Mouse (Mus musculus): Measurements from ENCODE around the gene Fam214b.
A peak's percentile ranks its signal among the peaks of the same experiment; 100 is the strongest.

Fam214b gene

DNA sequence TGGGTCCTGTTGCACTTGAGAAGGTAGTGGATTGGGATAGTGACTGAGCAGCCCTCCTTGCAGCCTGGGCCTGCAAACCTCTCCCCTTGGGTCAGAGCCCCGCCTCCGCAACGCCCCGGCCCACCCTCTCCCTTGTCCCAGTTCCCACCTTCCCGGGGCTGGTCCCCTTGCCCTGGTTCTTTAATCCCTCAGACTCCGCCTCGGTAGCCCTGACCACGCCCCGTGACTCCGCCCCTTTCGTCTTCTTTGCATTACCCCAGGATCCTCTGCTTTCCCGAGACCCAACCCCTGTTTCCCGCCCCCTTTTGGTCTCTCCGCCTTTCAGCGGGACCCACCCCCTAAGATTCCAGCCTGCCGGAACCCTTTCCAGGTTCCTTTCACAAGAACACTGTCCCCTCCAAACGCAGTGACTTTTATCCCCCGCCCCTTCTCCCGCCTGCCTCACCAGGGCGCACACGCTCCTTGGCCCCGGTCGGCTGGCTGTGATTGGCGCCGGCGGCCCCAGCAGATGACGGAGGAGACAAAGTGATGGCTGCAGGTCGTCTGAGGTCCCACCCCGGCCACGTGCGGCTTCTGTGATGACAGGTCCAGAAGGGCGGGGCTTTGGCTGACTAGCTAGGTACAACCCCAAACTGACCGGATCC lies at the start of gene Fam214b:
Gene Fam214b, minus strand, starts transcription at position 562 of the 644 bp plus-strand sequence.
- peak; percentile 94 for DNase-seq

DNA sequence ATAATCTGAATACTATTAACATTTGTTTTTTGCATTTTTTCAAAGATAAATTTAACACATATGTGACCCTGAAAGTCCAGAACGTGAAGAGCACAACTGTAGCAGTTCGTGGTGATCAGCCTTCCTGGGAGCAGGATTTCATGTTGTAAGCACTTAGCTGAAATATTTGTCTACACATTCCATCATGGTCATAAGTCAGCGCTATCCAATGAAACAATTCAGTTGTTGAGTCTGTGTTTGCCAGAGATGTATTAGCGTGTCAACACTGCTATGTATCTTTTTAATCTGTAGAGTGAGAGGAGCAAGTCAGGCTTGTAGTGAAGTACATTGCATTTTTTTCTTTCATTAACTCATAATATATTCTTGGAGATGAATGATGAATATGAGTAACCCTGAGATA lies 45.2 kb upstream of the Fam214b start:
- no peak for DNase-seq

DNA sequence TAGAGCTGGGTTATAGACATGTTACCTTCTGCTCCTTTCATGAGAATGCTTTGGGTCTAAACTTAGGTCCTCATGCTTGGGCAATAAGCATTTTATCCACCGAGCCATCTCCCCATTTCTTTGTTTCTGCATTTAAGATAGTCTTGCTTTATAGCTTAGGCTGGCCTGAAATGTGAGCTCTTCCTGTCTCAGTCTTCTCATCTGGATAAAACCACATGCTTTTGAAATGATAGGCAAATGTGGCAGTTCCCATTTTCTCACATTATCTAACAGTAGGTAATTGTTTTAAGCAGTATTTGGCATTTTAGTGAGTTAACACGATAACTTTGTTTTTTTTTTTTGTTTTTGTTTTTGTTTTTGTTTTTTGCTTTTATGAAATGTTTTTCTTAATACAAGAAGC lies 43.9 kb upstream of the Fam214b start:
- DNase-seq: no peak

DNA sequence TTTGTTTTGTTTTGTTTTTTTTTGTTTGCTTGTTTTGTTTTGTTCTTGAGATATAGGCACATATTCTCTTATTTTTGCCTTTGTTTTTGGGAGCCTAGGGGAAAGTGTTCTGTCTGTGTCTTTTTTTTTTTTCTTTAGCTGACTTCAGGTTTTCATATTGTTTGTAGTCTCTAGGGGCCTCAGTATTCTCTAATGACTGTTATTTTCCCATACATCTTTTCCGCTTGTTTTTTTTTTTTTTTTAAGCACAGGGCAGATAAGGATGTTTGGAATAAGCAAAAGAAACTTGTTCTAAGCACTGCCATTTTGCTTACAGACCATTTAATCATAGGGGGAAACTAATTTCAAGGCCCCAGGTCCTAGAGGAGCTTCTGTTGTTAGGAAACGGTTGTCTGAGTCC lies 36.4 kb upstream of the Fam214b start:
- DNase-seq: no peak

DNA sequence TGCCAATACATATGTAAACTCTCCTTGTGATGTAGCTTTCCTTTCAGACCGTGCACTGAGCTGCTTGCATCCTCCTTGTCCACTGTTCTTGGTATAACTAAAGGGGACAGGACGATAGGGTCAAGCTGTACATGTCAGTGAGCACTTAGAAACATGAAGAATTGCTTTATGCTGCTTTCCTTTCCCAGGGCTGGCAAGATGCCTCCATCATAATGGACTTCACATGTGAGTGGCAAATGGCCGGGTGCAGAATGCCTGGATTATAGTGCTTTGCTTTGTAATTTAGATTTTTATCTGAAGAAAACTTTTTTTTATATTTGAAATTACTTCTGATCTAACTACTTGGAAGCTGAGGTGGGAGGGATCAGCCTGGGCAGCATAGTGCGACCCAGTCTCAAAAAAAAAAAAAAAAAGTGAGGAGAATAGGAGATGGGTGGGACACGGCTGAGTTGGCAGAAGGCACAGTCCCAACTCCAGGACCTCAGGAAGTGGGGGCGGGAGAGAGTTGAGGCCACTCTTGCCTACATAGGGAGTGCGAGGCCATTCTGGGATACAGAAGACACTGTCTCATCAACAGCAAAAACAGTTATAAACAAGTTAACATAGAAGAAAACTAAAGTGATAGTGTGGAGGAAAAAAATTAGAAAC lies 32.2 kb upstream of the Fam214b start:
- DNase-seq: no peak

DNA sequence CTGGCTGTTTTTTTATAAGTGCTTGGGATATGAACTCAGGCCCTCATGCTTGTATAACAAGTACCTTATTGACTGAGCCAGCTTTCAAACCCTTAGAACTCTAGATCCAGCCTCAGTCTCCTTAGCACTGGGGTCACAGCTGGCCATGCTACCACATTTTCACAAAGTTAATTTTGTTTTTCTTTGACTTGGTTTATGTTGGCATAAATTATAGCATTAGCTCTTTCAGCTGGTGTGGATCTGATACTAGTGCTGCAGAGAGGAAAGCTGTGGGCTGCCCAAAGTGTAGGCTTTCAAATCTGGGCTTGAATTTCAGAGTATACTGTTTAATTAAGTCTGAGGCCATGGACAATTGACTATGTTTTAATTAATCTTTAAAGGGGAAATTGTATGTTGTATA lies 28.9 kb upstream of the Fam214b start:
- no peak for DNase-seq

DNA sequence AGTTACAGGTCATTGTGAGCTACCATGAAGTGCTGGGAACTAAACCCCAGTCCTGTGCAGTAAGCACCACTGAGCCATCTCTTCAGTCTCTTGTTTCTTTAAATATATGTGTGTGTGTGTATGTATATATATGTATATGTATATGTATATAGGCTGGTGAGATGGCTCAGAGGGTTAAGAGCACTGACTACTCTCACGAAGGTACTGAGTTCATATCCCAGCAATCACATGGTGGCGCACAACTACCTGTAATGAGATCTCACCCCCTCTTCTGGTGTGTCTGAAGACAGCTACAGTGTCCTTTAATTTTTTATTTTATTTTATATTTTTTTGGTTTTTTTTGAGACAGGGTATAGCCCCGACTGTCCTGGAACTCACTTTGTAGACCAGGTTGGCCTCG lies 19.5 kb upstream of the Fam214b start:
- no peak for DNase-seq

DNA sequence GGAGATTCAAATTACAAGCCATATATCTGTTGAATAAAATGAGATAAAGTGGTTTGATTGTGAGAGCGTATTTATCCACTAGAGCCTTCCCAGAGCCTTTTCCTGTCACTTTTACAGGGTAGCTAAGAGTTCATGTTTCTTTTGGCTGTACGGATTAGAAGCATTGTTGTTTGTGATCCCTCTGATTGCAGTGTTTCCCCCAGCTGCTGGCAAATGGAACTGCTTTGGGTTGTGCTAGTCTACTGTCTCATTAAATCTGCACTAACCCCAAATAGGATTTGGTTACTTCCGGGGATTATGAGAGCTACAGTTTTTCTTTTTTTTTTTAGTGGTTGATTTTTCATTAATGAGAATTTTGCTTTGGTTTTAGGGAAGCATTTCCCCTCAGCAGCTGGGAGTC lies 14.3 kb upstream of the Fam214b start:
- no peak for DNase-seq

DNA sequence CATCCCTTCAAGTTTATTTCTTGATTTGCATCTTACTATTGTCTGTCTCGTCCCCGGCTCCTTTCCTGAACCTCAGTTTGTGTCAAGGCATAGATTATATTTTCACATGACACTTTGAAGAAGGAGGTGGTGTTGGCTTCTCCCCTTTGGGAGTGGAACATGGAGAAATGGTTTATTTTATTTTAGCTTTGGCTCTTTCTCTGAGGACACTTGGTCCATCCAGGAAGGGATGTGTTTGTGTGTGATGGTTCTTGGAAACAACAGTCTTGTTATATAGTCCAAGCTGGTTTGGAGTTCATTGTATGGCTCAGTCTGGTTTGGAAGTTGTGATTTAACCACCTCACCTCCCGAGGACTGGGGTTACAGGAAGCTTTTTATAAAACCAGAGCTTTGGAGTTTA lies 13.7 kb upstream of the Fam214b start:
- no peak for DNase-seq

DNA sequence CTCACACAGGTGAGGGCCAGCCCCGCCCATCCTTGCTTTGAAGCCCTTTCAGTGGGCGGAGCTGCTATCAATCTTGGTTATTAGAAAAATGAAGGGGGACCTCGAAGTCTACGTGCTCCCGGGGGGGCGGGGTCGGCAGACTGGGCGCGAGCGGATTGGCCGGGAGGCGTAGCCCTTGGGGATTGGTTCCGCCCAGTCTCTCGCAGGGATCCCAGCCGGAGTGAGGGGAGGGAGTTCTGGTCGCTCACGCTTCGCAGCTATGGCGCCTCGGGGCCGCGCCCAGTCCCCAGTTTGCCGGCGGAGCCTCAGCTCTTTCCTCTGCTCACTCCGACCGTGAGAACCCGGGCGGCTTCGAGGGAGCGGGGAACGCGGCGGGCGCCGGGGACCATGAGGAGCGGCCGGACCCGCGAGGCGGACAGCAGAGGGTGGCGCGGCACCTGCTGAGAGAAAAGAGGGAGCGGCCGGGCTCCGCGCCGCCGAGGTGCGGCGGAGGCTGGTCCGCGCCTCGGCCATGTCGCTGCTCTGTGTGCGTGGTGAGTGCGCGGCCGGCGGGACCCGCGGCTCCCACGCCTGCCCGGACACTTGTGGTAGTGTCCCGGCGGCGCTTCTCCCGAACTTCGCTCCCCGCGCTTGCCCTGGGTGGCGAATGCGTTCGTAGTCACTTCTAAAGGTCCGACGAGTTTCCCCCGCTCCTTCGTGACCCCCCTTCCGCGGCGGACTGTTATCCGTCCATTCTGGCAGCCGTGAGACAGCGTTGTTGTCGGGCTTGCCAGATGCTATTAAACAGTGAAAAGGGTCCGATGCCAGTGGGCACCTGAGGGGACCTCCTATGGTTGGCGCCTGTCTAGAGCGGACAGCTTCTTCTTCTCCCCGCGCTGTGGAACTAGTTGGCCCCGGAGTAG lies 13.0 kb upstream of the Fam214b start, which contains the start of gene Unc13b:
Gene Unc13b, plus strand, starts transcription at position 201 of the 902 bp plus-strand sequence.
- DNase-seq: peak; percentile 85

DNA sequence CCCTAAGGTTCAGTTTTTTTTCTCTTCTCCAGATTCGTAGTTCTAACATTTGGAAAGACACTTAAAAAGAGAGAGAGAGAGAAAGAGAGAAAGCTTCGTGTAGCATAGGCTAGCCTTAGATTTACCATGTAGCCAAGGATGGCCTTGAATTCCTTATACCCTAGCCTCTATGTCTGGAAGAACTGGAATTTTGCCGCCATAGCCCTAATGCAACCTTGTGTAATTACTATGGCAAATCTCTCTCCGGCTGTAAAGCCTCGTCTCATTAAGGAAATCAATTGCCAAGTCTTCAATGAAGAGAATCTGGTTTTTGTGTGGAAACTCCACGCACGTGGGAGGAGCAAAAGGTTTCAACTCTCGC lies 12.4 kb upstream of the Fam214b start:
- no peak for DNase-seq

DNA sequence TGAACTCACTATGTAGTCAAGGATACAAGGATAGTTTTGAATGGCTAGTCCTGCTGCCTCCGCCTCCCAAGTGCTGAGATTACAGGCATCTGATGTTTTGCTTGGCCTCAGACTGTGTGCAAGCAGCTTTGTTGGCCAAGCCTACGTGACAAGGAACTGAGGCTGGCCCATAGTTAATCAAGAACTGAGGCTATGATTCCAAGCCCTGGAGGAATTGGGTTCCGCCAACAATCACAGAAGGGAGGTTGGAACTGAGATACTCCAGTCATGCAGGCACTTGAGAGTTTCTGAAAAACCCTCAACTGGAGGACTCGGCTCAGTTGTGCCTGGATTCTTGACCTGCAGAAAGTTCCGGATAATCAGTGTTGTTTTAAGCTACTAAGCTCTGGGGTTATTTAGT lies 11.6 kb upstream of the Fam214b start:
- no peak for DNase-seq

DNA sequence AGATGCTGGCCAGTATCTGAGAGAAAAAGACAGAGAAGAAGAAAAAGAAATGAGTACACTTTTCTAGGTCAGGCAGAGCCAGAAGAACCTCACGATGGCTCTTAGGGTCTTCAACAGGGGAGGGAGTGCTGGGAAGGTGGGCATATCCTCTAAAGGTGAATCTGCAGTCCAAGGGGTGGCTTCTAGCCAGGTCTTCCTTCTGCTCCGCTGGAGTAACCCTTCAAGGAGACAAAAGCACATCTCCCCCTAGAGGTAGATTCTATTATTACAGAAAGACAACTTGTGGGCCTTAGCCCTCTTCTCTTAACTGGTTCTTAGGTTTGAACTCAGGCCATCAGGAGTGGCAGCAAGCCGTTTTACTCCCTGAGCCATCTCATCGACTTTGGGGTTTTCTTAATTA lies 6.6 kb upstream of the Fam214b start:
- DNase-seq: peak; percentile 53

DNA sequence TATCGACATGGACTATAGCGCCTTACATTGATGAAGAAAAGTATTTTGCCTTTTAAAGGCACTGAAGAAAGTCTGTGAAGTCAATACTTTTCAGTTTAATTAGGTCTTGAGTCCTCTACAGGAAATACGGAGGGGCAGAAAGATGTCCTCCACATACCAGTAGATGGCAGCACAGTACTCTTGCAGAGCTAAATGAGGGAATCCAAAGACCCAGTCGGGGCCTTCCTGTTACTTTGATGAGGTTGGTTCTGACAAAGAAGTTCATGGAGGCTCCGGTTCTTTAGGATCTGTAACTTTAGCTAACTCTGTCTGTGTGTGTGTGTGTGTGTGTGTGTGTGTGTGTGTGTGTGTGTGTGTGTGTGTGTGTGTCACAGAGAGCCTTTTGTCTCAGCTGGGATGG lies 1.2 kb upstream of the Fam214b start:
- peak; percentile 67 for DNase-seq

DNA sequence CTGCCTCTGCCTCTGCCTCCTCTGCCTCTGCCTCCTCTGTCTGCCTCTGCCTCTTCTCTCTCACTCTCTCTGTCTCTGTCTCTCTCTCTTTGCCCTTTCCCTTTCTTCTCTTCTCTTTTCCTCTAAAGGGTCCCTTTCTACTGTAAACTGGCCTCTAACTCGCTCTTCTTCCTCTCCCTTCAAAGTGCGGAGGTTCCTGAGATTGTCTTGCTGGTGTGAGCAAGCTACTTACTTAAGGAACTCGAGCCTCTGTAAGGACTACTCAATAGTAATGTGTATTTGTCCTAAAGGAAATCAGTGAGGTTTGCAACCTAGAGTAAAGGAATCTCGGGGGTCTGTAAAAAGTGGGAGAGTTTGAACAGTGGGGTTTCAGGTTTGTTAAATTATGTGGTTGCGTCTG lies 587 bp upstream of the Fam214b start:
- no peak for DNase-seq

DNA sequence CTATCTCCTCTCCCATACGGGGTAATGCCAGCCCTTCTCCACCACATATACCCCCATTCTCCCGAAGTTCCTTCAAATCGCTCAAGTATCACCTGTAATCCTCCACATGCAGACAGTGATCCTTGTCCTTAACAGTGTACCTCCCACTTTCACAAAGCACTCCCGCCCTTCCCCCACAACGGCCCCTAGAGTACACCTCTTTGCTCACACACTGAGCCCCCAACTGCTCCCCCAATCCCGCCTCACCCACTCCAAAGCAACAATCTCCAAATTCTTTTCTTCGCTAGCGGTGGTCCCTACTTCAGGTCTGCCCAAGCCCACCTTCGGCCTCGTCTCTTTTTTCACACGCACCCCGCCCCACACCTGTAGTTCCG lies 748 bp downstream of the Fam214b start:
- DNase-seq: no peak

DNA sequence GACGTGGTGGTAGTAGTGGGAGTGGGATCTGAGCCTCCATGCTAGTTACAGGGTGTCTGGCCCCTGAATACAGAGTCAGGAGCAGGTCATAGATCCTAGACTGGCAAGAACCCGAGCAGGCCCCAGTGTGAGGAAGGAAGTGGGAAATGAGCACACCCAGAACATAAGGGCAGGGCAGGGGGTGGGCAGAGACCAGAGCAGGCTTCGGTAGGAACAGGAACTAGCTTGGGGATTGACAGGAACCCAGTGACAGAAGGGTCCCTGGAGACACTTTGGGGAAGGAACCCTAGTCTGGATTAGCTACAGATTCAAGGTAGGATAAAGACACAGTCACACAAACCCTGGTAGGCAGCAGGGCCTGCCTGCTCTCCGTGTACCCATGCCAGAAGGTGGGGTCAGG lies 1.3 kb downstream of the Fam214b start:
- no peak for DNase-seq

DNA sequence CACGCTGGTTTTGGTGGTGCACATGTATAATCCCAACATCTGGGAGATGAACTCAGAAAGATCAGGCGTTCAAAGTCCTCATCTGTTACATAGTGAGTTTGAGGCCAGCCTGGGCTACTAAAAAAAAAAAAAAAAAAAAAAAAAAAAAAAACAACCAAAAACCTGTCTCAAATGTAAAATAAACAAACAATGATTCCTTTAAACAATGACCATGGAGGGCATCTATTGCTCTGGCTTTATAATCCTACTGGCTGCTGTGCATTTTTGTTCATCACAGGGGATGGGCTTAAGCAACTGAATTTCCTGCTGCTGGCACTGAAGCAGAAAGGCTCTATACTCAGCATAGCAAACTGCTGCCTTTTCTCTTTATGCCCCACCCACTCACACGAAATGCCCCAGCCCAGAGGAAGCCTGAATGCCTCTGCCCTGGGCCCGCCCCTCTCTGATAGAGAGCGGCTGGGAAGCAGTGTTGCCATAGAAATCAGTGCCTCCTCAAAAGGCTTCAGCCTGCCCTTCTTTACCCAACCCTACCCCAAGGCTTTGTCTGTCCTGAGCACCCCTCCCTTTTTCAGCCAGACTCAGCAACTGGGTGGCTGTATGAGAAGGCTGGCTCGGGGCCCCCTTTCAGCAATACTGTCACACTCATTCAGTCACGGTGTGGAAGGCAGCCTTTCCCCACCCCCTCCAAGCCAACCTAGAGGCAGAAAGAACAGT lies 2.2 kb downstream of the Fam214b start:
- no peak for DNase-seq

DNA sequence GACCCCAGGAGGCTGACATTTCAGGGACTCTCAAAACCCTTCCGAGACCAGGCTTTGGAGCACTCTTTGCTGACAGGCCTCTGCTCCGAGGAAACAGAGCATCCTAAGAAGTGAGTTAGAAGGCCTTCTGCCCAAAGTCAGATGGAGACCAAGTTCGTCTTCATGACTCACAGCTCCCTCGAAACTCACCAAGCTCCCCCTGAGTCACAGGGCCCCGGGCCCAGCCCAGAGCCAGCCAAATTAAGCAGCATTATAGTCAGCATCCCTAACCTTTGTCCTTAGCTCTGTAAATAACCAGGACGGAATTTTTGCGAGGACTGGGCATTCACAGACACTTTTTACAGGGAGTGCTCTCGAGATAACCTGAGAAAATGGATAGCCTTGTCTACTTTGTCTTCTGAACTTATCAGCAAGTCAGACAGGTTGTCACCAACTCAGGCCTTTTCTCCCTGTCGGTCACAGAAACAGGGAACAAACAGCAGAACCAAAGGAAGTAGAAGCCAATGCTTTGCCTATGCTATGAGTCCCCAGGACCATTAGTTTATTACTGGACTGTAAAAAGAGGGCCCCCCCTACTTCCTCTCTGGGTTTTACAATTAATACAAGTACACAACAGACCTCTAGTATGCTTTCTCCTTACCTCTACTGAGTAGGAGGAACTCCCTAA lies 5.0 kb downstream of the Fam214b start:
- no peak for DNase-seq

DNA sequence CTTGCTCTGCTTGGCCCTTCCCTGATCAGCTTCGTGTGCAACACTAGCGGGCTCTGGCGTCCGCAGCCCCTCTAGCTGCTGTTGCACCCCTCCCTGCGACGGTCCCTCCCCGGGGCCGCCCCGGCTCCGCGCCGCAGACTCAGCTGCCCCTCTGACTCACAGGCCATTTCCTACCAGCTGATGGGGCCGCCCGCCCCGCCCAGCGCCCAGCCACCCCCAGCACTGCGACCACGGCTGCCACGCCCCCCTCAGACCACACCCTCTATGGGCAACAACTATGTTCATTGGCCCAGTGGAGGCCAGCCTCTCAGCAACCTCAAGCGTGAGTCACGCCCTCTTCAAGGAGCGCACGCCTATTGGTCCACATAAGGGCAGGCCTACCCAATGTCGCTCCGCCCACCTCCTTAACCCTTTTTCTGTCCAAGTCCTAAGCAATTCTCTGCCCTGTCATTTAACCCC lies 5.9 kb downstream of the Fam214b start:
- DNase-seq: peak; percentile 91

DNA sequence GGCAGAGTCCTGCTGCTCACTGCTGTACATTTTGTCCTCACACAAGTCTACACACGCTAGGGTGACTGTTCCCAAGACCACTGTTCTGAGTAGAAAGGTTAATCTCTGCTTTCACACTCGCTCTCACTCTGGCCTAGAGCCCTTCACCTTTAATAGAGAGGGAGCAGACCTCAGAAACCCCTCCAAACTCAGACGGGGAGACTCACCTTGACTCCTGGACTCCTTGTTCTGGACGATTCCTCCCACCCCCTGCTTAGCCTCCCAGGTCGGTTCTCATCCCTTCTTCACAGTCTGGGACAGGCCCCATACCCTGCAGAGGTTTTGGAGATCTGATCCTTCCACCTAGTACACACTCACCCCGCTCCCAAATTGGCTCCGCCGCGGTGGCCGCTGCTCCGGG lies 6.4 kb downstream of the Fam214b start:
- no peak for DNase-seq

Measured in cerebellum, adult 11 months (tissue).